Mouse (Mus musculus): ENCODE results near the gene Cx3cr1. TPM values are rescaled to one million over a fixed set of nuclear protein-coding genes. Genes with fewer than 3 reads are reported as not detected.

The Cx3cr1 gene
- polyA plus RNA-seq, 1 experiment: 9.0 TPM

GRCm38 (mm10) chr9:119925120-119925657 is 144.5 kb downstream of the Cx3cr1 start:
- 77% methylated on average over 16 of the region's 16 CpGs for WGBS
- DNase-seq: no peak

GRCm38 (mm10) chr9:119923462-119923861 is 146.2 kb downstream of the Cx3cr1 start:
- no peak overlapping the region for H3K27ac ChIP-seq (ENCODE audit: insufficient read depth, low read length)
- WGBS: 92% methylated on average over 4 of the region's 4 CpGs
- no peaks in the 10 kb centered on the region for H3K27me3 ChIP-seq (ENCODE audit: control insufficient read depth, insufficient read depth, low read length)
- no peak for DNase-seq
- H3K4me3 ChIP-seq (replicated peaks; ENCODE audit: insufficient read depth, low read depth, low read length): no peak overlapping the region
- TF ChIP-seq CTCF (IDR thresholded peaks at IDR 0.05; ENCODE audit: borderline replicate concordance, insufficient read depth, low read depth, low read length): no peak
- no peak for TF ChIP-seq POLR2A (IDR thresholded peaks at IDR 0.05; ENCODE audit: borderline replicate concordance, insufficient read depth, low read length)
- no peaks in the 10 kb centered on the region for H3K4me1 ChIP-seq (ENCODE audit: control insufficient read depth, insufficient read depth, low read length)

More at GRCm38 (mm10) chr9:119925120-119925657, 144.5 kb downstream of the Cx3cr1 start:
- TF ChIP-seq CTCF (IDR thresholded peaks at IDR 0.05; ENCODE audit: borderline replicate concordance, insufficient read depth, low read depth, low read length) (no peak), POLR2A (IDR thresholded peaks at IDR 0.05; ENCODE audit: borderline replicate concordance, insufficient read depth, low read length) (no peak)
- no peak overlapping the region for H3K4me3 ChIP-seq (replicated peaks; ENCODE audit: insufficient read depth, low read depth, low read length)
- H3K4me1 ChIP-seq (ENCODE audit: control insufficient read depth, insufficient read depth, low read length): no peaks in the 10 kb centered on the region; the same call in 1 of the 2 replicates
- no peak overlapping the region for H3K27ac ChIP-seq (ENCODE audit: insufficient read depth, low read length)
- H3K27me3 ChIP-seq (ENCODE audit: control insufficient read depth, insufficient read depth, low read length): no peaks in the 10 kb centered on the region

- no peaks in the 10 kb centered on the region for H3K27me3 ChIP-seq (ENCODE audit: control insufficient read depth, insufficient read depth, low read length)
- H3K4me1 ChIP-seq (ENCODE audit: control insufficient read depth, insufficient read depth, low read length): no peaks in the 10 kb centered on the region
- WGBS: 88% methylated on average over 1 of the region's 1 CpGs
- no peak for DNase-seq
- TF ChIP-seq POLR2A (IDR thresholded peaks at IDR 0.05; ENCODE audit: borderline replicate concordance, insufficient read depth, low read length): no peak
- TF ChIP-seq CTCF (IDR thresholded peaks at IDR 0.05; ENCODE audit: borderline replicate concordance, insufficient read depth, low read depth, low read length): no peak
- no peak overlapping the region for H3K27ac ChIP-seq (ENCODE audit: insufficient read depth, low read length)
- no peak overlapping the region for H3K4me3 ChIP-seq (replicated peaks; ENCODE audit: insufficient read depth, low read depth, low read length)
Observed at GRCm38 (mm10) chr9:119919858-119920257, 149.8 kb downstream of the Cx3cr1 start.

GRCm38 (mm10) chr9:119913087-119913838 is 156.4 kb downstream of the Cx3cr1 start:
- TF ChIP-seq CTCF (IDR thresholded peaks at IDR 0.05; ENCODE audit: borderline replicate concordance, insufficient read depth, low read depth, low read length) (peak; percentile 0; the same call in 1 of the 2 replicates), POLR2A (IDR thresholded peaks at IDR 0.05; ENCODE audit: borderline replicate concordance, insufficient read depth, low read length) (no peak)
- Histone ChIP-seq H3K4me3 (replicated peaks; ENCODE audit: insufficient read depth, low read depth, low read length) (no peak overlapping the region), H3K4me1 (ENCODE audit: control insufficient read depth, insufficient read depth, low read length) (no peaks in the 10 kb centered on the region), H3K27ac (ENCODE audit: insufficient read depth, low read length) (no peak overlapping the region), H3K27me3 (ENCODE audit: control insufficient read depth, insufficient read depth, low read length) (no peaks in the 10 kb centered on the region)
- 61% methylated on average over 13 of the region's 13 CpGs for WGBS
- DNase-seq: no peak

- 73% methylated on average over 3 of the region's 3 CpGs for WGBS
- no peak for DNase-seq
- H3K27me3 ChIP-seq (ENCODE audit: control insufficient read depth, insufficient read depth, low read length): no peaks in the 10 kb centered on the region
- no peaks in the 10 kb centered on the region for H3K4me1 ChIP-seq (ENCODE audit: control insufficient read depth, insufficient read depth, low read length)
- no peak for TF ChIP-seq CTCF (IDR thresholded peaks at IDR 0.05; ENCODE audit: borderline replicate concordance, insufficient read depth, low read depth, low read length)
- no peak for TF ChIP-seq POLR2A (IDR thresholded peaks at IDR 0.05; ENCODE audit: borderline replicate concordance, insufficient read depth, low read length)
- H3K27ac ChIP-seq (ENCODE audit: insufficient read depth, low read length): no peak overlapping the region
- H3K4me3 ChIP-seq (replicated peaks; ENCODE audit: insufficient read depth, low read depth, low read length): no peak overlapping the region
Observed at GRCm38 (mm10) chr9:119909931-119910330, 159.7 kb downstream of the Cx3cr1 start.

- H3K4me1 ChIP-seq (ENCODE audit: control insufficient read depth, insufficient read depth, low read length): no peaks in the 10 kb centered on the region
- H3K4me3 ChIP-seq (replicated peaks; ENCODE audit: insufficient read depth, low read depth, low read length): no peak overlapping the region
- DNase-seq: no peak
- no peak overlapping the region for H3K27ac ChIP-seq (ENCODE audit: insufficient read depth, low read length)
- no peaks in the 10 kb centered on the region for H3K27me3 ChIP-seq (ENCODE audit: control insufficient read depth, insufficient read depth, low read length)
- TF ChIP-seq POLR2A (IDR thresholded peaks at IDR 0.05; ENCODE audit: borderline replicate concordance, insufficient read depth, low read length) (no peak), CTCF (IDR thresholded peaks at IDR 0.05; ENCODE audit: borderline replicate concordance, insufficient read depth, low read depth, low read length) (no peak)
- 96% methylated on average over 3 of the region's 3 CpGs for WGBS
Observed at GRCm38 (mm10) chr9:119908708-119909107, 161.0 kb downstream of the Cx3cr1 start.

GRCm38 (mm10) chr9:119902410-119903151 is 167.1 kb downstream of the Cx3cr1 start:
- Histone ChIP-seq H3K4me1 (ENCODE audit: control insufficient read depth, insufficient read depth, low read length) (peaks cover 7% of the 10 kb centered on the region), H3K27ac (ENCODE audit: insufficient read depth, low read length) (no peak overlapping the region), H3K27me3 (ENCODE audit: control insufficient read depth, insufficient read depth, low read length) (no peaks in the 10 kb centered on the region), H3K4me3 (replicated peaks; ENCODE audit: insufficient read depth, low read depth, low read length) (no peak overlapping the region)
- DNase-seq: no peak
- 89% methylated on average over 11 of the region's 12 CpGs for WGBS
- TF ChIP-seq POLR2A (IDR thresholded peaks at IDR 0.05; ENCODE audit: borderline replicate concordance, insufficient read depth, low read length) (no peak), CTCF (IDR thresholded peaks at IDR 0.05; ENCODE audit: borderline replicate concordance, insufficient read depth, low read depth, low read length) (no peak)
